Mouse (Mus musculus): Measurements from ENCODE around the gene Gtf3c2.

Gene Gtf3c2

GRCm38 (mm10) chr5:31198170-31198569 is 18.2 kb upstream of the Gtf3c2 start:
- WGBS: 59% methylated on average over 9 of the region's 9 CpGs

- 88% methylated on average over 12 of the region's 12 CpGs for WGBS
These were observed 17.1 kb upstream of the Gtf3c2 start for GRCm38 (mm10) chr5:31197072-31197471.

GRCm38 (mm10) chr5:31196207-31196606 is 16.3 kb upstream of the Gtf3c2 start:
- 77% methylated on average over 10 of the region's 10 CpGs for WGBS

GRCm38 (mm10) chr5:31195671-31196070 is 15.7 kb upstream of the Gtf3c2 start:
- WGBS: 84% methylated on average over 4 of the region's 4 CpGs

GRCm38 (mm10) chr5:31194486-31195485 is 14.8 kb upstream of the Gtf3c2 start:
- WGBS: 87% methylated on average over 16 of the region's 16 CpGs

GRCm38 (mm10) chr5:31193631-31194281 is 13.8 kb upstream of the Gtf3c2 start:
- WGBS: 11% methylated on average over 25 of the region's 25 CpGs

GRCm38 (mm10) chr5:31192939-31193630 is 13.1 kb upstream of the Gtf3c2 start, which contains the start of the genes Snx17 and Eif2b4:
Gene Snx17 (plus strand): TSS chr5:31193227.
Gene Eif2b4 (minus strand): TSS chr5:31193430.
- WGBS: under 1% methylated on average over 48 of the region's 48 CpGs

- WGBS: 10% methylated on average over 42 of the region's 42 CpGs
These were observed 12.3 kb upstream of the Gtf3c2 start for GRCm38 (mm10) chr5:31192045-31192938.

GRCm38 (mm10) chr5:31190201-31190600 is 10.3 kb upstream of the Gtf3c2 start:
- WGBS: 92% methylated on average over 9 of the region's 9 CpGs

GRCm38 (mm10) chr5:31188223-31188840 is 8.4 kb upstream of the Gtf3c2 start:
- 74% methylated on average over 4 of the region's 4 CpGs for WGBS

- 62% methylated on average over 4 of the region's 4 CpGs for WGBS
These were observed 3.7 kb upstream of the Gtf3c2 start for GRCm38 (mm10) chr5:31183678-31184077.

- WGBS: 91% methylated on average over 9 of the region's 9 CpGs
These were observed 1.3 kb upstream of the Gtf3c2 start for GRCm38 (mm10) chr5:31181183-31181770.

GRCm38 (mm10) chr5:31179301-31179765 is 611 bp downstream of the Gtf3c2 start:
- WGBS: under 1% methylated on average over 25 of the region's 25 CpGs

GRCm38 (mm10) chr5:31168630-31169029 is 11.3 kb downstream of the Gtf3c2 start:
- 95% methylated on average over 4 of the region's 4 CpGs for WGBS

- WGBS: 95% methylated on average over 1 of the region's 1 CpGs
These were observed 15.1 kb downstream of the Gtf3c2 start for GRCm38 (mm10) chr5:31164878-31165277.

- WGBS: under 1% methylated on average over 19 of the region's 19 CpGs
These were observed 25.8 kb downstream of the Gtf3c2 start, which contains the start of gene Mpv17 for GRCm38 (mm10) chr5:31154152-31154553. Gene Mpv17 (minus strand): TSS chr5:31154251.

- WGBS: 16% methylated on average over 6 of the region's 6 CpGs
These were observed 26.3 kb downstream of the Gtf3c2 start for GRCm38 (mm10) chr5:31153516-31154151.

GRCm38 (mm10) chr5:31151746-31152145 is 28.2 kb downstream of the Gtf3c2 start:
- WGBS: 88% methylated on average over 3 of the region's 3 CpGs

GRCm38 (mm10) chr5:31149781-31150180 is 30.2 kb downstream of the Gtf3c2 start:
- 53% methylated on average over 4 of the region's 4 CpGs for WGBS

Measured in cerebral cortex, adult 2 months (tissue).